Mouse (Mus musculus): ENCODE results near the gene Diras1. TPM values are rescaled to one million over a fixed set of nuclear protein-coding genes. Genes with fewer than 3 reads are reported as not detected.

Gene Diras1
- polyA plus RNA-seq, 1 experiment from 2014 or later, result not detected

DNA sequence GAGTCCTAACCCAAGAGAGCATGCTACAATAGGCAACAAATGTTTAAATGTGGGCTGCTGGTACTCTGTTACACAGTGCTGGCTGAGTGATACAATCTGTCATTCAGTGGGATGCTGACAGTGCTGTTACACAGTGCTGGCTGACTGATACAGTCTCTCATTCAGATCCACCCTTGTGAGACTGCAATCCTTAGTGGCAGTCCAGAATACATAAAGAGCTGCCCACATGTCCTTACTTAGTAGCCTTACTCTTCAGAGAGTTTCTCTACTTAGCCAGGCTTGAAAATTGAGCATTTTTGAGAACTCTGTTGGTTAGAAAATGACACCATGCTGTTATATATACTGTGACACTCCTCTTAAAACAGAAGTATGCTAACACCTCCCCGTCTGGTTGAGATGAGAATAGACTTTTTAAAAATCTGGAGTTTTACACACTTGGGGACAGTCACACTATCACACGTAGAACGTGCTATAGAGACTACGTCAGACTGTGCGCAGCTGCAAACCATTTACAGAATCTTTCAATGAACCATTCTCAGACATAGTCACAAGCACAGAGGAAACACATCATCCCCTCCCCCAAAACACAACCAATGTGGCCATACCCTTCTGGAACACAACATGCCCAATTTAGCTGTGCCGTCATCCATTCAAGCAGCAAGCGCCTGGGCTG, 19.3 kb downstream of the Diras1 start:
- H3K9me3 ChIP-seq (ENCODE audit: low read length), result no peaks in the 10 kb centered on the region
- no peak overlapping the region for H3K4me2 ChIP-seq (ENCODE audit: low read depth, low read length)
- H3K9ac ChIP-seq (replicated peaks), result no peak overlapping the region
- no peak for TF ChIP-seq CTCF (IDR thresholded peaks at IDR 0.05; ENCODE audit: low read depth)
- TF ChIP-seq EP300 (IDR thresholded peaks at IDR 0.05; ENCODE audit: low read depth), result no peak
- no peaks in the 10 kb centered on the region for H3K4me1 ChIP-seq (ENCODE audit: insufficient read depth)
- 89% methylated on average over 7 of the region's 7 CpGs for WGBS (ENCODE audit: insufficient replicate concordance)
- H3K36me3 ChIP-seq (replicated peaks; ENCODE audit: insufficient read depth, low read length), result no peaks in the 10 kb centered on the region
- H3K27ac ChIP-seq (ENCODE audit: low read depth), result no peak overlapping the region
- H3K27me3 ChIP-seq (ENCODE audit: insufficient read depth, low read length), result no peaks in the 10 kb centered on the region
- no peak for DNase-seq
- H3K4me3 ChIP-seq (ENCODE audit: low read depth, low read length), result no peak overlapping the region
- no peak for ATAC-seq

DNA sequence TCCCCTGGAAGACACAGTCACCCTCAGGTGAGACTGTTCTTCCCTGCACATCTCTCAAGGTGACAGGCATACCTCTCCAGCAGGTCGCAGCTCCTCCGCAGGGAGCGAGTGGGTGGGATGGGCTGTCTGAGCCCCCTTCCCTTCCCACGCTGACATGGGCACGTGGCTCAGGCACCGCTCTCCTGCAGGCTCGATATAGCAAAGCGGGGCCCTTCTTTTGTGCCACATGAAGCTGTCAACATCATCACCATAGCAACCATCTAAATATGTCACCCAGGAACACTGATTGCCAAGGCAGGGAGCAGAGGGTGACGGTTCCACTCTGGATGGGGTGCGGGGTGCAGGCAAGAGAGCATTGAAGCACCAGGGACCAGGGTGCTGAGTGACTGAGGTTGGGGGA, 24.3 kb downstream of the Diras1 start:
- no peak overlapping the region for H3K4me3 ChIP-seq (ENCODE audit: low read depth, low read length)
- H3K4me2 ChIP-seq (ENCODE audit: low read depth, low read length), result no peak overlapping the region
- peaks cover 7% of the 10 kb centered on the region; the same call in 1 of the 2 replicates for H3K4me1 ChIP-seq (ENCODE audit: insufficient read depth)
- whole genome bisulfite sequencing (ENCODE audit: insufficient replicate concordance), result 64% methylated on average over 10 of the region's 10 CpGs
- TF ChIP-seq EP300 (IDR thresholded peaks at IDR 0.05; ENCODE audit: low read depth) (no peak), CTCF (IDR thresholded peaks at IDR 0.05; ENCODE audit: low read depth) (no peak)
- no peak for DNase-seq
- ATAC-seq, result no peak
- H3K27me3 ChIP-seq (ENCODE audit: insufficient read depth, low read length), result no peaks in the 10 kb centered on the region
- no peak overlapping the region for H3K9ac ChIP-seq (replicated peaks)
- no peak overlapping the region for H3K27ac ChIP-seq (ENCODE audit: low read depth)
- no peaks in the 10 kb centered on the region for H3K9me3 ChIP-seq (ENCODE audit: low read length)
- H3K36me3 ChIP-seq (replicated peaks; ENCODE audit: insufficient read depth, low read length), result no peaks in the 10 kb centered on the region

DNA sequence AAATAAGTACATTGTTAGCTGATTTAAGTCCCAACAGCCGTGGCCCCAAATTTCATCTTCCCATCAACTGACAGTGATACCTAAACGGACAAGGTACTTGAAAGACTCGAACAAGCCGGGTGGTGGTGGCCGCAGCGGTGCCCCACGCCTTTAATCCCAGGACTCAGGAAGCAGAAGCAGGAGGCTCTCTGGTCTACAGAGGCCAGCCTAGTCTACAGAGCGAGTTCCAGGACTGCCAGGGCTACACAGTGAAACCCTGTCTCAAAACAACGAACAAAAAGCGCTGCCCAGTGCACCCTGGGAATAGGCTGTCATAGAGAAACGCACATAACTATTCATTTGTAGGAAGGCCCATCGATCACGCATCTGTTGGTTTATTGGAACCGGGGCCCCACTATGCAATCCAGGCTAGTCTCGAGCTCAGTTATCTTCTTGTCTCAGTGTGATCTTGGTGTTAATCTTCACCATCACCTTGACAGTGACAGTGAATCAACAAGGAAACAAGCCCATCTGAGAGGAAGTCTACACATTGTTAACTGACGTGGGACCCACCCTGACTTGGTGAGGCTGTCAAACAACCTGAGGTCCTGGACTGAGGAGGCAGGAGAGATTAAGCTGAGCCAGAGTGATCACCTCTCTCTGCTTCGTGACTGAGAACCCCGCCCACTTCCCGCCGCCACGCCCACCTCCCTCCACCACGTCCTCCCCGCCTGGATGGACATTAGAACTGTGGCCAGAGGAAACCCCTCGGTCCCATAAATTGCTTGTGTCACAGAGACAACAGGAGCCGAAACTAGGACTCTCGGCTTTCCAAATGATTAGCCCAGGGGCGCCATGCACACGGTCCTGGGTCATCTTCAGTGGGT, 25.0 kb downstream of the Diras1 start:
- no peak for DNase-seq
- no peaks in the 10 kb centered on the region for H3K9me3 ChIP-seq (ENCODE audit: low read length)
- ATAC-seq, result no peak
- no peaks in the 10 kb centered on the region for H3K36me3 ChIP-seq (replicated peaks; ENCODE audit: insufficient read depth, low read length)
- no peaks in the 10 kb centered on the region for H3K27me3 ChIP-seq (ENCODE audit: insufficient read depth, low read length)
- no peak overlapping the region for H3K9ac ChIP-seq (replicated peaks)
- H3K27ac ChIP-seq (ENCODE audit: low read depth), result no peak overlapping the region
- no peak overlapping the region for H3K4me2 ChIP-seq (ENCODE audit: low read depth, low read length)
- H3K4me3 ChIP-seq (ENCODE audit: low read depth, low read length), result no peak overlapping the region
- WGBS (ENCODE audit: insufficient replicate concordance), result 34% methylated on average over 28 of the region's 28 CpGs
- TF ChIP-seq CTCF (IDR thresholded peaks at IDR 0.05; ENCODE audit: low read depth) (no peak), EP300 (IDR thresholded peaks at IDR 0.05; ENCODE audit: low read depth) (no peak)
- H3K4me1 ChIP-seq (ENCODE audit: insufficient read depth), result peaks cover 7% of the 10 kb centered on the region; the same call in 1 of the 2 replicates

DNA sequence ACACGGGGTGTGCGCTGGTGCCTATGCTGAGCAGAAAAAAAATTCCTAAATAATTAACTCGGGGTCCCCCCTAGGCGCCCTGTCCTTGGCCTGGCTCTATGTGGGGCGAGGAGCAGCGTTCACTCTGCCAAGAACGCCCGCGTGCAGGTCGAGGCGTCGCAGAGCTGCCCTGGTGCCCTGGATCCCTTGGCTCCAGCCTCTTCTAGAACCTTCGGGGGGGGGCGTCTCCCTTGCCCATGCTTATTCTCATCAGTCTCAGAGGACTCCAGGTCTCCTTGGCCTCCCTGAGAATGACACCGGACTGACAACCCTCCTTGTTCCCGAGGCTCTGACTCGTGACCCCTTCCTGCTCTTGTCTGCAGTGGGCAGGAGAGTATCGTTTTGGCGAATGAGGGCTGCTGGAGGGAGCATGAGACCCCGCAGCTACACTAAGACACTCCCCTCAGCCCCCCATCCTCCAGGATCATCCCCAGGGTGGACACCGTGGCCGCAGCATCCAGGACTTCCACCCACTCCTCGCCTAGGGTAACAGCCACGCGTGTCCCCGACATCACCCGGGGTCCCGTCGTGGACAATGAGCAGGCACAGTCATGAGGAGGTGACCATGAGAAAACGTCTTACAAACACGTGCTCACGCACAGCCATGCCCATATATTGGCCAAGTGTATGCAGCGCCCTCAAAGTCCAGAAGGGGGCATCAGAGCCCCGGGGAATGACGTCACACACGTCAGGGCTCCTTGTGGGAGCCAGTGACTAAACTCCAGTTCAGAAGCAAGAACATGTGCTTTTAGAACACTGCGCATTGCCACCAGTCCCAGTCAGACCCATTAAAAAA, 25.9 kb downstream of the Diras1 start:
- no peak overlapping the region for H3K4me3 ChIP-seq (ENCODE audit: low read depth, low read length)
- H3K4me2 ChIP-seq (ENCODE audit: low read depth, low read length), result no peak overlapping the region
- no peak for TF ChIP-seq EP300 (IDR thresholded peaks at IDR 0.05; ENCODE audit: low read depth)
- peak; percentile 93 for TF ChIP-seq CTCF (IDR thresholded peaks at IDR 0.05; ENCODE audit: low read depth)
- 28% methylated on average over 37 of the region's 37 CpGs for WGBS (ENCODE audit: insufficient replicate concordance)
- H3K9me3 ChIP-seq (ENCODE audit: low read length), result no peaks in the 10 kb centered on the region
- no peaks in the 10 kb centered on the region for H3K36me3 ChIP-seq (replicated peaks; ENCODE audit: insufficient read depth, low read length)
- no peak overlapping the region for H3K9ac ChIP-seq (replicated peaks)
- peaks cover 7% of the 10 kb centered on the region; the same call in 1 of the 2 replicates for H3K4me1 ChIP-seq (ENCODE audit: insufficient read depth)
- DNase-seq (peak; percentile 86), ATAC-seq (peak; percentile 72)
- H3K27me3 ChIP-seq (ENCODE audit: insufficient read depth, low read length), result peaks cover 4% of the 10 kb centered on the region
- H3K27ac ChIP-seq (ENCODE audit: low read depth), result no peak overlapping the region

DNA sequence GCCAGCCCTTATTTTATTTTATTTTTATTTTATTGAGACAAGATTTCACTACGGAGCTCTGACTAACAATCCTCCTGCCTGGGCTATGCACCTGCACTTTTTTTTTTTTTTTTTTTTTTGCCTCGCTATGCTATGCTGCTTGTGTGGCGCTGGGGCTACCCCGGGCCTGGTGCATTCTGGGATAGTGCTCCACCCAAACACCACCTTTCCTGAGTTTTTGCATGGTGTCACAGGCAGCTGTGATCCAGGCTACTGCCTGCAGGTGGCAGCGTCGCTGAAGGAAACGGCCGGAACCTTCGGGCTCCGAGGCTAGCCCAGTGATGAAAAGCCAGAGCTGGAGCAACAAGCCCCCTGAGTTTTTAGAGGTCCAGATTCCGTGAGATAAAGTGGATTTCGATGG, 26.7 kb downstream of the Diras1 start:
- Histone ChIP-seq H3K27me3 (ENCODE audit: insufficient read depth, low read length) (peaks cover 5% of the 10 kb centered on the region), H3K4me1 (ENCODE audit: insufficient read depth) (peaks cover 7% of the 10 kb centered on the region; the same call in 1 of the 2 replicates), H3K27ac (ENCODE audit: low read depth) (no peak overlapping the region), H3K9ac (replicated peaks) (no peak overlapping the region), H3K4me2 (ENCODE audit: low read depth, low read length) (no peak overlapping the region), H3K36me3 (replicated peaks; ENCODE audit: insufficient read depth, low read length) (no peaks in the 10 kb centered on the region), H3K9me3 (ENCODE audit: low read length) (no peaks in the 10 kb centered on the region), H3K4me3 (ENCODE audit: low read depth, low read length) (no peak overlapping the region)
- DNase-seq, result peak; percentile 71
- WGBS (ENCODE audit: insufficient replicate concordance), result 6% methylated on average over 12 of the region's 12 CpGs
- no peak for TF ChIP-seq EP300 (IDR thresholded peaks at IDR 0.05; ENCODE audit: low read depth)
- peak; percentile 75 for TF ChIP-seq CTCF (IDR thresholded peaks at IDR 0.05; ENCODE audit: low read depth)
- ATAC-seq, result peak; percentile 24
